Comparison of ENCODE assay signal across 11 mouse cellular contexts in genomic region chr3:140150530-140150951, GRCm38 (mm10).
A peak's percentile ranks its signal among the peaks of the same experiment; 100 is the strongest.
DNase-seq lines count a peak whose midpoint lies in the region; ATAC-seq and TF ChIP-seq lines count a peak whose summit lies in the region.
"Had no signal": no experiment of that assay in that cellular context is flagged by ENCODE, and none has a peak within 500 bp of the region (broad histone marks: within the 10 kb centered on the region; RNA-seq: fewer than 3 reads in every experiment).

No protein-coding gene starts in this region.

- no peak overlapping the region for H3K9ac ChIP-seq in hindbrain, embryonic 11.5 days (ENCODE audit: low read depth, low read length)
- H3K9ac ChIP-seq in hindbrain, postnatal 0 days (replicated peaks; ENCODE audit: low read length), result no peak overlapping the region

- DNase-seq in hindbrain, embryonic 11.5 days (ENCODE audit: low spot score), result peak; percentile 24
- DNase-seq in hindbrain, embryonic 10.5 days (ENCODE audit: low spot score), result no peak
- DNase-seq in testis, postnatal 14 days (ENCODE audit: low spot score), result peak; percentile 7
- no peak for DNase-seq in testis, postnatal 10 days (ENCODE audit: low spot score)
- DNase-seq in hindbrain, postnatal 0 days (ENCODE audit: low spot score), result peak; percentile 71
- no peak for DNase-seq in adrenal gland, postnatal 14 days
- DNase-seq in urinary bladder, postnatal 25 days (ENCODE audit: low spot score), result no peak
- DNase-seq: cerebellum, postnatal 36 days; heart, adult 11 months; kidney, adult 8-10 months had no signal

- peak; percentile 75 for ATAC-seq in hindbrain, embryonic 11.5 days (ENCODE audit: low FRiP score)
- peak; percentile 55; the same call in 1 of the 2 replicates for ATAC-seq in hindbrain, postnatal 0 days
- no peak for ATAC-seq in monocyte, adult 5-6 weeks (replicated peaks; ENCODE audit: insufficient number of reproducible peaks, low FRiP score, low TSS enrichment, poor library complexity, severe bottlenecking)

- no peaks in the 10 kb centered on the region for H3K9me3 ChIP-seq in hindbrain, embryonic 11.5 days (ENCODE audit: control insufficient read depth, low read length)
- H3K9me3 ChIP-seq in hindbrain, embryonic 10.5 days, result no peaks in the 10 kb centered on the region
- no peaks in the 10 kb centered on the region for H3K9me3 ChIP-seq in hindbrain, postnatal 0 days (ENCODE audit: low read length)

- no peak overlapping the region for H3K4me2 ChIP-seq in hindbrain, embryonic 11.5 days (replicated peaks; ENCODE audit: low read depth, low read length)
- 0 out of 2 replicates have a peak overlapping the region, but pooled peaks have one; percentile 5 for H3K4me2 ChIP-seq in hindbrain, postnatal 0 days (ENCODE audit: low read depth, low read length)

- no peak overlapping the region for H3K4me3 ChIP-seq in hindbrain, embryonic 11.5 days (ENCODE audit: low read depth, low read length)
- no peak overlapping the region for H3K4me3 ChIP-seq in hindbrain, embryonic 10.5 days
- no peak overlapping the region for H3K4me3 ChIP-seq in hindbrain, postnatal 0 days (ENCODE audit: low read length)

- no peaks in the 10 kb centered on the region for H3K27me3 ChIP-seq in hindbrain, embryonic 11.5 days (ENCODE audit: control insufficient read depth, insufficient read depth, low read length)
- H3K27me3 ChIP-seq in hindbrain, embryonic 10.5 days (ENCODE audit: insufficient read depth, poor library complexity, severe bottlenecking), result no peaks in the 10 kb centered on the region
- no peaks in the 10 kb centered on the region for H3K27me3 ChIP-seq in hindbrain, postnatal 0 days (ENCODE audit: insufficient read depth, low read length)

- no peak for TF ChIP-seq CTCF in hindbrain, postnatal 0 days (IDR thresholded peaks at IDR 0.05; ENCODE audit: low read depth)

- 60% methylated on average over 7 of the region's 7 CpGs for WGBS in hindbrain, embryonic 11.5 days
- 75% methylated on average over 7 of the region's 7 CpGs for WGBS in hindbrain, embryonic 10.5 days
- 17% methylated on average over 7 of the region's 7 CpGs for WGBS in hindbrain, postnatal 0 days

- no peaks in the 10 kb centered on the region for H3K36me3 ChIP-seq in hindbrain, embryonic 11.5 days (ENCODE audit: control insufficient read depth, insufficient read depth, low read length)
- H3K36me3 ChIP-seq in hindbrain, embryonic 10.5 days, result no peaks in the 10 kb centered on the region
- H3K36me3 ChIP-seq in hindbrain, postnatal 0 days (ENCODE audit: insufficient read depth, low read length), result no peaks in the 10 kb centered on the region

- no peaks in the 10 kb centered on the region for H3K4me1 ChIP-seq in hindbrain, embryonic 11.5 days (replicated peaks; ENCODE audit: control insufficient read depth, insufficient read depth, low read length)
- H3K4me1 ChIP-seq in hindbrain, embryonic 10.5 days (replicated peaks), result no peaks in the 10 kb centered on the region
- H3K4me1 ChIP-seq in hindbrain, postnatal 0 days (ENCODE audit: insufficient read depth, low read length), result no peaks in the 10 kb centered on the region

- H3K27ac ChIP-seq in hindbrain, embryonic 11.5 days (ENCODE audit: low read depth, low read length), result no peak overlapping the region
- H3K27ac ChIP-seq in hindbrain, embryonic 10.5 days, result no peak overlapping the region
- no peak overlapping the region for H3K27ac ChIP-seq in hindbrain, postnatal 0 days

Comparison
In these comparisons a context has a peak if more than half of its experiments do, and no peak if none do; other contexts are left out.
1. DNase-seq: peak in hindbrain, embryonic 11.5 days (single experiment), testis, postnatal 14 days (single experiment) and hindbrain, postnatal 0 days (single experiment); none in hindbrain, embryonic 10.5 days (single experiment), testis, postnatal 10 days (single experiment), adrenal gland, postnatal 14 days (single experiment) and urinary bladder, postnatal 25 days (single experiment).